Comparison of ENCODE assay signal across 11 mouse cellular contexts in genomic region chr10:63476167-63476647, GRCm38 (mm10). TPM values are rescaled to one million over a fixed set of nuclear protein-coding genes. Genes with fewer than 3 reads are reported as not detected.
A peak's percentile ranks its signal among the peaks of the same experiment; 100 is the strongest.
DNase-seq lines count a peak whose midpoint lies in the region; ATAC-seq and TF ChIP-seq lines count a peak whose summit lies in the region.
"Had no signal": no experiment of that assay in that cellular context is flagged by ENCODE, and none has a peak within 500 bp of the region (broad histone marks: within the 10 kb centered on the region; RNA-seq: fewer than 3 reads in every experiment).

No protein-coding gene starts in this region.

- H3K27me3 ChIP-seq in hindbrain, postnatal 0 days (ENCODE audit: insufficient read depth, low read length) = no peaks in the 10 kb centered on the region
- H3K27me3 ChIP-seq in hindbrain, embryonic 13.5 days = no peaks in the 10 kb centered on the region
- H3K27me3 ChIP-seq in intestine, embryonic 15.5 days (replicated peaks) = no peaks in the 10 kb centered on the region
- H3K27me3 ChIP-seq: CH12.LX; limb, embryonic 13.5 days had no signal

- no peak overlapping the region for H3K4me2 ChIP-seq in hindbrain, postnatal 0 days (ENCODE audit: low read depth, low read length)
- H3K4me2 ChIP-seq in hindbrain, embryonic 13.5 days = no peak overlapping the region
- H3K4me2 ChIP-seq in intestine, embryonic 15.5 days (replicated peaks) = no peak overlapping the region
- H3K4me2 ChIP-seq: limb, embryonic 13.5 days had no signal

- no peaks in the 10 kb centered on the region for H3K4me1 ChIP-seq in hindbrain, postnatal 0 days (ENCODE audit: insufficient read depth, low read length)
- peaks cover 2% of the 10 kb centered on the region; the same call in 1 of the 2 replicates for H3K4me1 ChIP-seq in hindbrain, embryonic 13.5 days (replicated peaks)
- 0 out of 2 replicates have a peak, but pooled peaks cover 4% of the 10 kb centered on the region for H3K4me1 ChIP-seq in intestine, embryonic 15.5 days (replicated peaks)

- ATAC-seq in hindbrain, postnatal 0 days = 0 out of 2 replicates have a peak, but pooled peaks have one; percentile 38
- no peak for ATAC-seq in hindbrain, embryonic 13.5 days (ENCODE audit: low FRiP score)
- ATAC-seq in intestine, embryonic 15.5 days = peak; percentile 77
- no peak for ATAC-seq in granulocyte monocyte progenitor cell, adult 5-6 weeks (replicated peaks; ENCODE audit: poor library complexity, severe bottlenecking)

- H3K36me3 ChIP-seq in hindbrain, postnatal 0 days (ENCODE audit: insufficient read depth, low read length) = no peaks in the 10 kb centered on the region
- H3K36me3 ChIP-seq in hindbrain, embryonic 13.5 days = no peaks in the 10 kb centered on the region
- H3K36me3 ChIP-seq in intestine, embryonic 15.5 days = no peaks in the 10 kb centered on the region
- H3K36me3 ChIP-seq: limb, embryonic 13.5 days had no signal

- no peak for TF ChIP-seq CTCF in hindbrain, postnatal 0 days (IDR thresholded peaks at IDR 0.05; ENCODE audit: low read depth)

- no peaks in the 10 kb centered on the region for H3K9me3 ChIP-seq in hindbrain, postnatal 0 days (ENCODE audit: low read length)
- H3K9me3 ChIP-seq in hindbrain, embryonic 13.5 days = no peaks in the 10 kb centered on the region
- H3K9me3 ChIP-seq in intestine, embryonic 15.5 days = no peaks in the 10 kb centered on the region
- H3K9me3 ChIP-seq: limb, embryonic 13.5 days had no signal

- H3K9ac ChIP-seq in hindbrain, postnatal 0 days (replicated peaks; ENCODE audit: low read length) = no peak overlapping the region
- H3K9ac ChIP-seq in hindbrain, embryonic 13.5 days = no peak overlapping the region
- H3K9ac ChIP-seq in intestine, embryonic 15.5 days = no peak overlapping the region
- H3K9ac ChIP-seq: limb, embryonic 13.5 days had no signal

- no peak overlapping the region for H3K27ac ChIP-seq in hindbrain, postnatal 0 days
- no peak overlapping the region for H3K27ac ChIP-seq in hindbrain, embryonic 13.5 days
- peak overlapping the region; percentile 62; the same call in 1 of the 2 replicates for H3K27ac ChIP-seq in intestine, embryonic 15.5 days
- H3K27ac ChIP-seq: limb, embryonic 13.5 days had no signal

- 69% methylated on average over 10 of the region's 10 CpGs for WGBS in hindbrain, postnatal 0 days
- WGBS in hindbrain, embryonic 13.5 days = 80% methylated on average over 10 of the region's 10 CpGs
- WGBS in intestine, embryonic 15.5 days = 41% methylated on average over 10 of the region's 10 CpGs

- H3K4me3 ChIP-seq in hindbrain, postnatal 0 days (ENCODE audit: low read length) = no peak overlapping the region
- H3K4me3 ChIP-seq in hindbrain, embryonic 13.5 days = no peak overlapping the region
- no peak overlapping the region for H3K4me3 ChIP-seq in intestine, embryonic 15.5 days (replicated peaks)
- H3K4me3 ChIP-seq: limb, embryonic 13.5 days had no signal

- peak; percentile 23 for DNase-seq in hindbrain, postnatal 0 days (ENCODE audit: low spot score)
- DNase-seq in fibroblast of lung, adult 2 months (ENCODE audit: low read depth) = peak; percentile 67
- DNase-seq in lung, postnatal 36 days = peak; percentile 48
- no peak for DNase-seq in yolk sac, embryonic 10.5 days (ENCODE audit: low spot score)
- DNase-seq in urinary bladder, adult 2 months (ENCODE audit: low spot score) = no peak

RNA-seq across cellular contexts. Expression of gene Ctnna3, which starts 46.3 kb away (rescaled TPM):
- total RNA-seq in hindbrain, postnatal 0 days (2014; rRNA removed) = 2.1 and 2.9 TPM in 2 replicates
- polyA plus RNA-seq in hindbrain, postnatal 0 days (2015; fragmentation: Nextera tagmentation; extraction: Ambion mirVana) = 1.0 and 1.3 TPM in 2 replicates
- polyA plus RNA-seq in hindbrain, embryonic 13.5 days (2015; fragmentation: Nextera tagmentation; extraction: Ambion mirVana) = 1.2 and 1.4 TPM in 2 replicates
- 0.98 and 1.3 TPM in 2 replicates for polyA plus RNA-seq in intestine, embryonic 15.5 days (2015; fragmentation: Nextera tagmentation; extraction: Ambion mirVana)
- total RNA-seq in granulocyte monocyte progenitor cell, adult 5-6 weeks (2014; fragmentation: Nextera tagmentation) = not detected in 2 replicates
- not detected in 2 replicates for total RNA-seq in granulocyte monocyte progenitor cell, adult 5-6 weeks (2017)
- polyA plus RNA-seq in urinary bladder, adult 2 months (2012; rRNA removed) = 0.48 and 0.69 TPM in 2 replicates

RNA-seq across cellular contexts. Expression of gene Gm7075, which starts 54.6 kb away (rescaled TPM):
- total RNA-seq in hindbrain, postnatal 0 days (2014; rRNA removed) = not detected in 2 replicates
- polyA plus RNA-seq in hindbrain, postnatal 0 days (2015; fragmentation: Nextera tagmentation; extraction: Ambion mirVana) = not detected in 2 replicates
- not detected in 2 replicates for polyA plus RNA-seq in hindbrain, embryonic 13.5 days (2015; fragmentation: Nextera tagmentation; extraction: Ambion mirVana)
- not detected in 2 replicates for polyA plus RNA-seq in intestine, embryonic 15.5 days (2015; fragmentation: Nextera tagmentation; extraction: Ambion mirVana)
- total RNA-seq in granulocyte monocyte progenitor cell, adult 5-6 weeks (2014; fragmentation: Nextera tagmentation) = not detected in 2 replicates
- not detected in 2 replicates for total RNA-seq in granulocyte monocyte progenitor cell, adult 5-6 weeks (2017)
- polyA plus RNA-seq in urinary bladder, adult 2 months (2012; rRNA removed) = 0.25 TPM in 1 of 2 replicates, not detected in the other
- total RNA-seq: CH12.LX had no signal
- polyA plus RNA-seq: embryonic facial prominence, embryonic 11.5 days; limb, embryonic 13.5 days had no signal

Comparison
In these comparisons a context has a peak if more than half of its experiments do, and no peak if none do; other contexts are left out.
1. ATAC-seq: peak in hindbrain, postnatal 0 days (single experiment) and intestine, embryonic 15.5 days (single experiment); none in hindbrain, embryonic 13.5 days (single experiment) and granulocyte monocyte progenitor cell, adult 5-6 weeks (single experiment).
2. DNase-seq: peak in hindbrain, postnatal 0 days (single experiment), fibroblast of lung, adult 2 months (single experiment) and lung, postnatal 36 days (single experiment); none in yolk sac, embryonic 10.5 days (single experiment) and urinary bladder, adult 2 months (single experiment).